Mouse (Mus musculus): Measurements from ENCODE around the gene Gnai3. TPM values are rescaled to one million over a fixed set of nuclear protein-coding genes. Genes with fewer than 3 reads are reported as not detected.
A peak's percentile ranks its signal among the peaks of the same experiment; 100 is the strongest.

Gene Gnai3
- polyA plus RNA-seq (2012; ENCODE audit: insufficient read depth, insufficient read length, low replicate concordance, missing spikeins), result not detected in 2 replicates

- TF ChIP-seq CTCF (IDR thresholded peaks at IDR 0.05; ENCODE audit: insufficient read depth, low read depth, low read length), result peak; percentile 14; the same call in 1 of the 2 replicates
- TF ChIP-seq POLR2A (IDR thresholded peaks at IDR 0.05; ENCODE audit: insufficient read depth, low read depth, low read length), result peak; percentile 83
- WGBS, result under 1% methylated on average over 63 of the region's 63 CpGs
- peak within 1 kb of the TSS; percentile 74 for H3K27ac ChIP-seq (ENCODE audit: insufficient read depth, low read depth, low read length)
- peak within 1 kb of the TSS; percentile 79 for H3K4me3 ChIP-seq (ENCODE audit: insufficient read depth, low read depth, low read length)
- H3K4me1 ChIP-seq (ENCODE audit: control insufficient read depth, insufficient read depth, low read length), result peaks cover 10% of the 10 kb centered on the region
These were observed at the start of gene Gnai3 for GRCm38 (mm10) chr3:108145534-108146445. Gene Gnai3 (minus strand): TSS chr3:108146146.

GRCm38 (mm10) chr3:108195287-108195686 is 49.3 kb upstream of the Gnai3 start:
- 90% methylated on average over 4 of the region's 4 CpGs for WGBS
- H3K4me1 ChIP-seq (ENCODE audit: control insufficient read depth, insufficient read depth, low read length), result peaks cover 47% of the 10 kb centered on the region
- no peak for TF ChIP-seq POLR2A (IDR thresholded peaks at IDR 0.05; ENCODE audit: insufficient read depth, low read depth, low read length)
- TF ChIP-seq CTCF (IDR thresholded peaks at IDR 0.05; ENCODE audit: insufficient read depth, low read depth, low read length), result no peak
- H3K4me3 ChIP-seq (ENCODE audit: insufficient read depth, low read depth, low read length), result no peak overlapping the region
- peak overlapping the region; percentile 96 for H3K27ac ChIP-seq (ENCODE audit: insufficient read depth, low read depth, low read length)

- Histone ChIP-seq H3K4me1 (ENCODE audit: control insufficient read depth, insufficient read depth, low read length) (peaks cover 49% of the 10 kb centered on the region), H3K4me3 (ENCODE audit: insufficient read depth, low read depth, low read length) (no peak overlapping the region), H3K27ac (ENCODE audit: insufficient read depth, low read depth, low read length) (peak overlapping the region; percentile 88)
- WGBS, result 42% methylated on average over 4 of the region's 4 CpGs
- no peak for TF ChIP-seq POLR2A (IDR thresholded peaks at IDR 0.05; ENCODE audit: insufficient read depth, low read depth, low read length)
- no peak for TF ChIP-seq CTCF (IDR thresholded peaks at IDR 0.05; ENCODE audit: insufficient read depth, low read depth, low read length)
These were observed 47.7 kb upstream of the Gnai3 start for GRCm38 (mm10) chr3:108193686-108194085.

- TF ChIP-seq CTCF (IDR thresholded peaks at IDR 0.05; ENCODE audit: insufficient read depth, low read depth, low read length) (no peak), POLR2A (IDR thresholded peaks at IDR 0.05; ENCODE audit: insufficient read depth, low read depth, low read length) (no peak)
- Histone ChIP-seq H3K4me1 (ENCODE audit: control insufficient read depth, insufficient read depth, low read length) (peaks cover 45% of the 10 kb centered on the region), H3K4me3 (ENCODE audit: insufficient read depth, low read depth, low read length) (peak overlapping the region; percentile 87), H3K27ac (ENCODE audit: insufficient read depth, low read depth, low read length) (peak overlapping the region; percentile 48)
- 22% methylated on average over 5 of the region's 5 CpGs for WGBS
These were observed 44.0 kb upstream of the Gnai3 start for GRCm38 (mm10) chr3:108189897-108190296.

- H3K4me3 ChIP-seq (ENCODE audit: insufficient read depth, low read depth, low read length), result peak overlapping the region; percentile 87
- 57% methylated on average over 9 of the region's 9 CpGs for WGBS
These were observed 43.0 kb upstream of the Gnai3 start for GRCm38 (mm10) chr3:108188716-108189490.

GRCm38 (mm10) chr3:108187111-108187795 is 41.3 kb upstream of the Gnai3 start:
- 32% methylated on average over 20 of the region's 20 CpGs for whole genome bisulfite sequencing
- Histone ChIP-seq H3K4me3 (ENCODE audit: insufficient read depth, low read depth, low read length) (peak overlapping the region; percentile 87), H3K27ac (ENCODE audit: insufficient read depth, low read depth, low read length) (peak overlapping the region; percentile 63), H3K4me1 (ENCODE audit: control insufficient read depth, insufficient read depth, low read length) (peaks cover 32% of the 10 kb centered on the region)
- TF ChIP-seq CTCF (IDR thresholded peaks at IDR 0.05; ENCODE audit: insufficient read depth, low read depth, low read length) (no peak), POLR2A (IDR thresholded peaks at IDR 0.05; ENCODE audit: insufficient read depth, low read depth, low read length) (no peak)

More at GRCm38 (mm10) chr3:108188716-108189490, 43.0 kb upstream of the Gnai3 start:
- Histone ChIP-seq H3K4me1 (ENCODE audit: control insufficient read depth, insufficient read depth, low read length) (peaks cover 41% of the 10 kb centered on the region), H3K27ac (ENCODE audit: insufficient read depth, low read depth, low read length) (peak overlapping the region; percentile 48)
- TF ChIP-seq POLR2A (IDR thresholded peaks at IDR 0.05; ENCODE audit: insufficient read depth, low read depth, low read length), result no peak
- TF ChIP-seq CTCF (IDR thresholded peaks at IDR 0.05; ENCODE audit: insufficient read depth, low read depth, low read length), result no peak

- H3K4me3 ChIP-seq (ENCODE audit: insufficient read depth, low read depth, low read length), result peak within 1 kb of the TSS; percentile 87
- H3K27ac ChIP-seq (ENCODE audit: insufficient read depth, low read depth, low read length), result peak within 1 kb of the TSS; percentile 76
- peaks cover 32% of the 10 kb centered on the region for H3K4me1 ChIP-seq (ENCODE audit: control insufficient read depth, insufficient read depth, low read length)
- WGBS, result 3% methylated on average over 68 of the region's 100 CpGs
- TF ChIP-seq POLR2A (IDR thresholded peaks at IDR 0.05; ENCODE audit: insufficient read depth, low read depth, low read length), result peak; percentile 33; the same call in 1 of the 2 replicates
- TF ChIP-seq CTCF (IDR thresholded peaks at IDR 0.05; ENCODE audit: insufficient read depth, low read depth, low read length), result no peak
These were observed 40.4 kb upstream of the Gnai3 start, which contains the start of gene Amigo1 for GRCm38 (mm10) chr3:108186098-108187047. Gene Amigo1 (plus strand): TSS chr3:108186335.

Data from olfactory bulb, adult 2 months (tissue).